Mouse (Mus musculus) gastrocnemius, postnatal 25 days (tissue): Measurements from ENCODE around the gene Krtap16-1. TPM values are rescaled to one million over a fixed set of nuclear protein-coding genes. Genes with fewer than 3 reads are reported as not detected.

ENCODE experiments used
- DNase-seq: peaks from one replicate; pipeline ENCODE4 v3.0.0; 2022
- long read RNA-seq, 2 experiments: library from polyadenylated mRNA; stranded (forward); transcript quantifications; one replicate each; pipeline ENCODE4 v2.0.0; 2021
- total RNA-seq, 2 experiments: library from RNA; stranded (reverse); gene quantifications; 1 replicate in 1 of 2; 2 replicates in 1 of 2; pipeline ENCODE4 v1.2.3; 2021

The Krtap16-1 gene
- not detected for total RNA-seq
- long read RNA-seq, experiment 1, result 0 reads
- long read RNA-seq, experiment 2, result 0 reads

DNA sequence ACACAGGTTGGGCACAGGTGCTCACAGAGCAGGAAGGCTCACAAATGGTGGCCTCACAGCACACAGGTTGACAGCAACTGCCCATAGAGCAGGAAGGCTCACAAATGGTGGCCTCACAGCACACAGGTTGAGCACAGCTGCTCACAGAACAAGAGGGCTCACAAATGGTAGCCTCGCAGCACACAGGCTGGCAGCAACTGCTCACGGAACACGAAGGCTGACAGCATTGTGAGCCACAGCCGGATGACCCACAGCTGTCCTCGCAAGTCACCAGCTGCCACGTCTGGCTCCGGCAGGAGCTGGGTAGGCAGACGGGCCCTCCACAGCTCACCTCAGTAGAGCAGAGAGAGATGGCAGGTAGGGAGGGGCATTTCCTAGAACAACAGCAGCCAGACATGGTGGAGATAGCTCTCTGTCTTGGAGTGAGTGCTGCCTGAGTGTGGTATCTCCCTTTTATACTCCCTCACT lies at the start of gene Krtap16-1:
Gene Krtap16-1 (minus strand): TSS at position 418 of the 468 bp plus-strand sequence.
- DNase-seq, result no peak

GRCm38 (mm10) chr11:100029768-100030167 lies 43.4 kb upstream of the Krtap16-1 start, which contains the start of gene Krt33b:
Gene Krt33b, minus strand, starts transcription at chr11:100029868.
- no peak for DNase-seq

DNA sequence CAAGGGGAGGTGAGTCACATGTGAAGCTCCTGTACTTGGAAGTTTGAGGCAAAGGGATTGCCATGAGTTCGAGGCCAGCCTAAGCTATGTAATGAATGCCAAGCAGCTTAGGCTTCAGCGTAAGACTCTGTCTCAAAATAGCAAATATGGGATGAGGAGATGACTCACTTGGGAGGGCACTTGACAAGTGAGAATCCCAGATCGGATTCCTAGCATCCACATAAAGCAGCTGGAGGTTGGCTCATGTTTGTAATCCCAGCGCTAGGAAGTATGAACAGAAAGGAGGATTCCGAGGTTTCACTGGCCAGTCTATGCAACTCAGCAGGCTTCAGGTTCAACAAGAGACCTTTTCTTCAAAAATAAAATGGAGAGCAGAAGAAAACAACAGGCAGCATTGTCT lies 35.0 kb upstream of the Krtap16-1 start:
- no peak for DNase-seq

- DNase-seq, result no peak
Measured at GRCm38 (mm10) chr11:100019466-100019865, 33.1 kb upstream of the Krtap16-1 start.

DNA sequence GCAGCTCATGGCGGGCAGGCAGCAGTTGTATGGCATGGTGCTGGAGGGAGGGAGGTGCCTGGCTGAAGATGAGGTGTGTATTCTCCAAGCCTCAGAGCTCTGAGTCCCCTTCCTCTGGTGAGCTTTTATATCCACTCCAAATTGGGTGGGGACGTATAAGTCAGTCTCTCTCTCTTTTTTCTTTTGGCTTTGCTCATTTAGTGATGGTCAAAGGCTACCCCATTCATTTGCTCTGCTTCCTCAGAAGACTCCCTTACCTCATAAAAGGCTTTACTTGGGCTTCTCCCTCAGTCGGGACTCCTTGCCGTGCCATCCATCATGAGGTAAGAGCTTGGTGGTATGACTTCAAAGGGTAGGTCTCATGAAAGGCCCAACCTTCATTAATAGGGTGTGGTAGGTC lies 29.7 kb upstream of the Krtap16-1 start, which contains the start of gene Krt33a:
Gene Krt33a (minus strand): TSS at position 101 of the 400 bp plus-strand sequence.
- DNase-seq, result no peak

GRCm38 (mm10) chr11:100013691-100014171 lies 27.3 kb upstream of the Krtap16-1 start:
- no peak for DNase-seq

DNA sequence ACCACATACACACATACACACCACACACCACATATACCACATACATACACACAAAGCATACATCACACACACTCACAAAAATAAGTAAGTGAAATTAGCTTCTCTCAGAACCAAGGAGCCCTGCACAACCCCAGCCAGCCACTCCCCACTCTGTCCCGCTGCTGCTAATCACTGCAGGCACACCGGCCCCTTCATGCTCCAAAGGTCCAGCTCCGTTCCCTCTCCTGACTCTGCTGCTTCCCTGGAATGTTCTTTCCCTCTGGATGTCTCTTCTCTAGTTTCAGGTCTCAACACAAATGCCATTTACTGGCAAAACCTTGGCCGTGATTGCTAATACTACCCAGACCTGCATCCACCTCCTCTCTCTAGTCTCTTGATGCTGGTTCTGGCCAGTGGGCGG lies 24.3 kb upstream of the Krtap16-1 start:
- DNase-seq, result no peak

DNA sequence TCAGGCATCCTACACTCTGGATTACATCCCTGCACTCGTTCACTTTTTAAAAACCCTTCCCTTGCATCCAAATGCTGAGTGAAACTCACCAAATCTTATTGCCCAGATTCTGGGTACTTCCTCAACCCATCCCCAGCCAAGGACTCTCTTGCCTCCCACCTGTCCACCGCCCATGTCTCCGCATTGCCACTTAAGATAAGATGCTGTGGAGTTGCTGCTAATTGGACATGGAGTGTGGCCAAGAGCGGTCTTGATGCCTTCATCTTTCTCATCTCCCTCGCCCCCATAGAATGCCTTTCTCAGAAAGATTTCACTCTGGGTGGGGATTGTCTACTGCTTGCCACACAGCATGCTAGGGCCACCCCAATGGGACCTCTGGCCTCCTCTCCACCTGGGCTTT lies 21.9 kb upstream of the Krtap16-1 start:
- DNase-seq, result no peak

GRCm38 (mm10) chr11:100006624-100007023 lies 20.2 kb upstream of the Krtap16-1 start:
- no peak for DNase-seq

- no peak for DNase-seq
Measured at GRCm38 (mm10) chr11:100005905-100006304, 19.5 kb upstream of the Krtap16-1 start.

DNA sequence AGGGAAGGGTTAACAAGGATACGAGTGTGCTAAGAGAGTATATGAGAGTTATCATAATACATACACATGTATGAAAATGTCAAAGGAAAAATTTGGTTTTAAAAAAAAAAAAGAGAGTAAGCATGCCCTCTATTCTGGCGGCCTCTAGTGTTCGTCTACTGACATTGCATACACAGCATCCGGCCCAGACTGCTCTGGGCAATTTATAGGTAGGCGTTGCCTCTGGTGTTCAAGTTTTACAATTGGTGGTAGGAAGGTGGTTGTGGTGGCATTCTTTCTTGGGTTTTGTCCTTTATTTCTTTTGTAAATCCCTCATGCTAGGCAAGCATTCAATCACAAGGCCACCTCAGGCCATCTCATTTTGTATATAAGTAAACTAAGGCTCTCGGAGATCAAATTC lies 18.4 kb upstream of the Krtap16-1 start:
- DNase-seq, result no peak

DNA sequence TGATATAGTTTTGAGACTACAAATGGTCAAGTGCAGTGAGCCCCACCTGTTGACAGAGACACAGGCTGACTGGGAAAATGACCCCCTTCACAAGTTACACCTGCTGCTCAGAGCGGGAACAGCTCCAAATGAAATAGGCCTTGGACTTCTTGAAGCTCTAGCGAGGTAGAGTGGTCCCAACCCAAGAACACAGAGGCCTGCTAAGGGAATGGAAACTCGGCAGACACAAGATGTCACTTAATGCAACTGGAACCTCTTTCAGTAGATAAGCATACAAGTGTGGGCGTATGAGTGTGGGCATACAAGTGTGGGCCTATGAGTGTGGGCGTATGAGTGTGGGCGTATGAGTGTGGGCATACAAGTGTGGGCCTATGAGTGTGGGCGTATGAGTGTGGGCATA lies 12.7 kb upstream of the Krtap16-1 start:
- no peak for DNase-seq

- DNase-seq, result no peak
Measured at GRCm38 (mm10) chr11:99994384-99994661, 7.9 kb upstream of the Krtap16-1 start.

GRCm38 (mm10) chr11:99993620-99994383 lies 7.4 kb upstream of the Krtap16-1 start, which contains the start of gene Krtap17-1:
Gene Krtap17-1, minus strand, starts transcription at chr11:99993994.
- DNase-seq, result no peak

DNA sequence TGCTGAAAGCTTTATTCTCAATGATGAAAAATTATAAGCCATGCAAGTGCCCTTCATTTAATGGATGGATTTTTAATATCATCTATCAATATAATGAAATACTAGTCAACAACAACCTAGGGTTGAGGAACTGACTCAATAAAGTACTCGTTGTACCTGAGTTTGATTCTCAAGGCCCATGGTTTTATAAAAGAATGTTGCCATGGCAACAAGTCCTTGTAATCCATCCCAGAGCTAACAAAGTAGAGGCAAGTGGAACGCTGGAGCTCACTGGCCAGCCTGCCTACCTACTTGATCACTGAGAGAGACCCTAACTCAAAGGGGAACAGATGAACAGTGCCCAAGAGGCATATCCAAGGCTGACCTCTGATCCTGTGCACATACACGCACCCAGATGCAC lies 4.2 kb upstream of the Krtap16-1 start:
- no peak for DNase-seq

DNA sequence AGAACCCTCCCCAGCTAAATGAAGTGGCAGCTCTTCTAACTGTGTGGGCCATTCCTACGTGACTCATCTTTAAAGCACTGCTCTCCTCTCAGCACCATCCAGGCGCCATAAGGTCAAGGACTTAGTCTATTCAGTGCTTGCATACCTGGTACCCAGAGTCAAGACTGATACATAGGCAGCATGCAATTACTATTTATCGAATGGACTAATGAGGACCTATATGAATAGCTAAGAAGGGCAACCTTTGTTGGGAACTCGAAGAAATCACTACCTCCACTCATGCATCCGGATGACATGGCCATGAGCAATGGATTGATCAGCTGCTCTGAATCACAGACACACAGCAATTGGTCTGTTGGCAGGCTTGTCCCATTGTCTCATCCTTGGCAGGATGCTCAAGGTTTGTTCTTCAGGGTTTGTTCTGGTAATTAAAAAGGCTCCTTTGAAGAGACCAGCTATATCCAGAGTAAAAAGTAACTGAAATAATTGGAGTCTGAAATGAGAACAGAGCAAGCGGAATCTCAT lies 3.5 kb upstream of the Krtap16-1 start:
- no peak for DNase-seq

DNA sequence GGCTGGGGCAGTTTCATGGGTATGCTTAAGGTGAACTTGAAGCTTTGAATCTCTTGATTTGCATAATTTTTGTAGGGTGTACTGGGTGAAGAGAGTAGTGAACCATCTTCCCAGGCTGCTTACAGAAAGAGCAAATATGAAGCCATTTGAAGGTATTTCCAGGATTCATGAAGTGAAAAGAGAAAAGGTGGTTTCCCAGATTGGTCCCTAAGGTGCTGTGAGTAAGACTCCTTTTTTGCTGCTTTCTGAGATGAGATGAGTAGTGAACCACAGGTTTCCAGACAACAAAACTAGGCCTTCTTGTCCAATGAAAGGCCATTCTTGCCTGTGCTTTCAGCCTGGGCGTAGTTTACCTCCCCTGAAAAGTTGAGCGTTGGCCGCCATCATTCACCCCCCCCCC lies 2.1 kb upstream of the Krtap16-1 start:
- no peak for DNase-seq

GRCm38 (mm10) chr11:99985291-99986092 lies 905 bp downstream of the Krtap16-1 start:
- DNase-seq, result peak; percentile 79

DNA sequence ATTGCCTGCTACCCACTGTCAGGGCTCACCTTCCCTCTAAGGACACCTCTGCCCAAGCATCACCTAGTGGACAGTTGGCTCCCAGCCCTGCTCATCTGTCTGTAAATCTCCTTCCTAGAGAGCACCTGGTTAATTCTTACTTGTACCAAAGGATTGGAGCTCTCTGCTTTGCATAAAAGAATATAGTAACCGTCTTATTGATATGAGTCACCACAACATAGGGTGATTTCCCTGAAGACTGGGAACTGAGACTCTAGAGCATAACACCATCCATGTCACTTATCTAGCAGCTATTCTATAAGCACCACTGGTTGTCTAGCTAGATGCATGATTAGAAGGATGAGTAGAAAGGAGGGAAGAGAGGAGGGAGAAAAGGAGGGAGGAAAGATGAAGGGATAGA lies 3.0 kb downstream of the Krtap16-1 start:
- no peak for DNase-seq

DNA sequence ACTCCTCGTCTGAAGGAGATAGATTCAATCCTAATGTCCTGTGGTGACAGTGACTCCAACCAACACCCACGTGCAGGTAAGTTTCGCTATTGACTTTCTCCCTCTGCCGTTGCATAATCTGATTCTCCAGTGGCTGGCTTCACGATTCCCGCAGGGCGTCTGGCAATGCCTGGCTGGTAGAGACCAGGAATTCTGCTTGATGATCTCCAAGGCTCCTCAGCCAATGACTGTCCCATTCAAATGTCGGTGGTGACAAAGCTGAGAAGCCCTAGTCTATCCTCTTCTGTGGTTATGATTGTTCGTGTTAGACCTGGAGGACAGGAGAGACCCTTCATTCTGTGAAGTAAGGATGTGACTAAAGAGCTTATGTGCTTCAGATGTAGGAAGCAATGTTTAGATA lies 3.7 kb downstream of the Krtap16-1 start:
- no peak for DNase-seq

DNA sequence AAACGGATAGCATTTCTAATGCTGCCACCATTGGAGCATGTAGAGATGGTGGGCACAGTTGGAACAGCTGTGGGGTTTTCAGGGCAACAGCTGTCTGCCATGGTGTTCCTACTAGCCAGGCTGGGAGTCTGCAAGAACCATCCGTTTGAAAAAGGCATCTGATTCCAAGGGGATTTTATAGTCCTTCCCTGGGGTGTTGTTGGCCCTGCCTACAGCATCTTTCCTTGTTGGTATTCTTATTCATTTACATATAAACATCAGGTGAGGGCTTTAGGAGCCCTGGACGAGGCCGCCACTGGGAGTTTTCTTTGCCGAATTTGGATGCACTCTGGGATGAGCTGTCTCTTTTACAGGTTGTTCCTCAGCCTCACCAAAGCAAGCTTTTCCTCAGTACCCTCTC lies 7.4 kb downstream of the Krtap16-1 start, which contains the start of gene Krtap29-1:
Gene Krtap29-1 (minus strand): TSS at position 101 of the 400 bp plus-strand sequence.
- DNase-seq, result no peak

- DNase-seq, result no peak
Measured at GRCm38 (mm10) chr11:99965961-99966360, 20.4 kb downstream of the Krtap16-1 start.

- DNase-seq, result no peak
Measured at GRCm38 (mm10) chr11:99964213-99964612, 22.2 kb downstream of the Krtap16-1 start.
